12 mouse cellular contexts compared by ENCODE assay signal in the genomic region with DNA sequence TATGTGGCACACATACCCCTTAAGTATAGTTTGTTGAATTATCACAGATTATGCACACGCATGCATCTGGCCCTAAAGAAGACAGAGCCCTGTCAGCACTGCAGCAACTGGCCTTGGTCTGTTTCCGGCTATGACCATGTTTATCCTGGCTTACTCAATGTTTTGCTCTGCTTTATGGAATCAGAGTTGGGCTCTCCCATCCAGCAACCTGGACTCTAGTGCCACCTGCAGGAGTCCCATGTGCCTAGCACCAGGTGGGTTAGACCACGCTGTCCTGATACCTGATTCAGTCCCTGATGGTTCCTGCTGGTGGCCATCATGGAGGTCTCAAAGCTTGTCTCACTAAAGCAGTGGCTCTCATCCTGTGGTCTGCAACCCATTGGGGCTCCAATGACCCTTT.
DNase-seq lines count a peak whose midpoint lies in the region; ATAC-seq and TF ChIP-seq lines count a peak whose summit lies in the region.
"Had no signal": no experiment of that assay in that cellular context is flagged by ENCODE, and none has a peak within 500 bp of the region (broad histone marks: within the 10 kb centered on the region; RNA-seq: fewer than 3 reads in every experiment).

No protein-coding gene starts in this region.

- no peak overlapping the region for H3K27ac ChIP-seq in forebrain, postnatal 0 days (ENCODE audit: low read depth, low read length)
- H3K27ac ChIP-seq in forebrain, embryonic 10.5 days, result no peak overlapping the region
- no peak overlapping the region for H3K27ac ChIP-seq in ES-E14 (ENCODE audit: insufficient read depth, low read depth, low read length, poor library complexity, severe bottlenecking)
- H3K27ac ChIP-seq in lung, embryonic 14.5 days (ENCODE audit: low read depth), result no peak overlapping the region
- H3K27ac ChIP-seq: embryonic facial prominence, embryonic 13.5 days; hindbrain, embryonic 12.5 days; neural tube, embryonic 12.5 days had no signal

- H3K4me3 ChIP-seq in forebrain, postnatal 0 days (ENCODE audit: low read depth, low read length), result no peak overlapping the region
- H3K4me3 ChIP-seq in forebrain, embryonic 10.5 days, result no peak overlapping the region
- H3K4me3 ChIP-seq in lung, adult 2 months (replicated peaks; ENCODE audit: extremely low read depth, low read depth, low read length), result no peak overlapping the region
- no peak overlapping the region for H3K4me3 ChIP-seq in ES-E14 (ENCODE audit: insufficient read depth in 1 of 2, low read depth in 1 of 2, low read length in 2 of 2, poor library complexity in 1 of 2, severe bottlenecking in 1 of 2)
- H3K4me3 ChIP-seq in lung, embryonic 14.5 days (ENCODE audit: low read depth, low read length), result no peak overlapping the region
- H3K4me3 ChIP-seq: embryonic facial prominence, embryonic 13.5 days; hindbrain, embryonic 12.5 days; neural tube, embryonic 12.5 days had no signal

- peak; percentile 47 for TF ChIP-seq CTCF in forebrain, postnatal 0 days (IDR thresholded peaks at IDR 0.05; ENCODE audit: low read depth)
- TF ChIP-seq CTCF in lung, adult 2 months (IDR thresholded peaks at IDR 0.05; ENCODE audit: insufficient read depth, low read length), result peak; percentile 54
- peak; percentile 41; the same call in 1 of the 2 replicates for TF ChIP-seq CTCF in lung, embryonic 14.5 days (IDR thresholded peaks at IDR 0.05; ENCODE audit: low read depth)

- H3K36me3 ChIP-seq in forebrain, postnatal 0 days (ENCODE audit: insufficient read depth), result no peaks in the 10 kb centered on the region
- no peaks in the 10 kb centered on the region for H3K36me3 ChIP-seq in forebrain, embryonic 10.5 days (replicated peaks)
- H3K36me3 ChIP-seq in ES-E14 (ENCODE audit: control insufficient read depth, insufficient read depth, low read length, poor library complexity, severe bottlenecking), result no peaks in the 10 kb centered on the region
- no peaks in the 10 kb centered on the region for H3K36me3 ChIP-seq in lung, embryonic 14.5 days (ENCODE audit: insufficient read depth)
- H3K36me3 ChIP-seq: embryonic facial prominence, embryonic 13.5 days; hindbrain, embryonic 12.5 days; neural tube, embryonic 12.5 days had no signal

- in situ Hi-C loops in ES-E14 (cut with MboI; ENCODE audit: low sequenced_read_pairs in 2 of 2, unreplicated experiment in 2 of 2), result no loop called here

- H3K9me3 ChIP-seq in forebrain, postnatal 0 days (ENCODE audit: low read length), result no peaks in the 10 kb centered on the region
- H3K9me3 ChIP-seq in forebrain, embryonic 10.5 days, result no peaks in the 10 kb centered on the region
- no peaks in the 10 kb centered on the region for H3K9me3 ChIP-seq in ES-E14 (ENCODE audit: control insufficient read depth, insufficient read depth, low read depth, low read length)
- H3K9me3 ChIP-seq in lung, embryonic 14.5 days (ENCODE audit: low read depth, low read length), result no peaks in the 10 kb centered on the region
- H3K9me3 ChIP-seq: embryonic facial prominence, embryonic 13.5 days; neural tube, embryonic 12.5 days had no signal

- H3K4me2 ChIP-seq in forebrain, postnatal 0 days (ENCODE audit: low read depth), result no peak overlapping the region
- no peak overlapping the region for H3K4me2 ChIP-seq in lung, embryonic 14.5 days
- H3K4me2 ChIP-seq: embryonic facial prominence, embryonic 13.5 days; hindbrain, embryonic 12.5 days; neural tube, embryonic 12.5 days had no signal

- no peaks in the 10 kb centered on the region for H3K27me3 ChIP-seq in forebrain, postnatal 0 days (ENCODE audit: insufficient read depth, low read length)
- no peaks in the 10 kb centered on the region for H3K27me3 ChIP-seq in forebrain, embryonic 10.5 days (ENCODE audit: poor library complexity, severe bottlenecking)
- no peaks in the 10 kb centered on the region for H3K27me3 ChIP-seq in lung, embryonic 14.5 days (ENCODE audit: insufficient read depth, low read length)
- H3K27me3 ChIP-seq: embryonic facial prominence, embryonic 13.5 days; hindbrain, embryonic 12.5 days; neural tube, embryonic 12.5 days had no signal

- TF ChIP-seq POLR2A in lung, adult 2 months (IDR thresholded peaks at IDR 0.05; ENCODE audit: borderline replicate concordance, extremely low read depth, low read depth, low read length), result no peak

- no peak for ATAC-seq in forebrain, postnatal 0 days
- no peak for ATAC-seq in lung, embryonic 14.5 days (ENCODE audit: insufficient read depth)

- no peak overlapping the region for H3K9ac ChIP-seq in forebrain, postnatal 0 days
- no peak overlapping the region for H3K9ac ChIP-seq in ES-E14 (ENCODE audit: insufficient read depth, low read depth, low read length, poor library complexity, severe bottlenecking)
- H3K9ac ChIP-seq in lung, embryonic 14.5 days, result no peak overlapping the region
- H3K9ac ChIP-seq: embryonic facial prominence, embryonic 13.5 days; hindbrain, embryonic 12.5 days; neural tube, embryonic 12.5 days had no signal

- DNase-seq in forebrain, postnatal 0 days, result no peak
- DNase-seq in forebrain, embryonic 10.5 days (ENCODE audit: extremely low spot score, low spot score), result no peak
- no peak for DNase-seq in lung, adult 2 months
- DNase-seq in lung, adult 18-20 months, result no peak
- DNase-seq in ES-E14 (ENCODE audit: low read depth, low spot score), result peak; percentile 13
- DNase-seq in lung, embryonic 14.5 days, result no peak
- no peak for DNase-seq in cerebellum, adult 9-10 months
- no peak for DNase-seq in embryo, embryonic 10 days (ENCODE audit: low spot score)
- DNase-seq: gastrocnemius, postnatal 10 days had no signal

- no peaks in the 10 kb centered on the region for H3K4me1 ChIP-seq in forebrain, postnatal 0 days (ENCODE audit: insufficient read depth)
- peaks cover 4% of the 10 kb centered on the region; the same call in 1 of the 2 replicates for H3K4me1 ChIP-seq in forebrain, embryonic 10.5 days
- no peaks in the 10 kb centered on the region for H3K4me1 ChIP-seq in lung, adult 2 months (ENCODE audit: control insufficient read depth, insufficient read depth, low read length)
- H3K4me1 ChIP-seq in ES-E14 (ENCODE audit: control insufficient read depth in 2 of 2, insufficient read depth in 2 of 2, low read length in 2 of 2, poor library complexity in 1 of 2), result no peaks in the 10 kb centered on the region
- no peaks in the 10 kb centered on the region for H3K4me1 ChIP-seq in lung, embryonic 14.5 days (ENCODE audit: insufficient read depth)
- H3K4me1 ChIP-seq: hindbrain, embryonic 12.5 days; neural tube, embryonic 12.5 days had no signal

- 71% methylated on average over 3 of the region's 3 CpGs for WGBS in forebrain, postnatal 0 days
- 69% methylated on average over 3 of the region's 3 CpGs for WGBS in forebrain, embryonic 10.5 days
- 68% methylated on average over 3 of the region's 3 CpGs for WGBS in lung, adult 2 months
- 51% methylated on average over 3 of the region's 3 CpGs for WGBS in lung, embryonic 14.5 days

TF ChIP-seq in ES-E14, 5 proteins besides CTCF, POLR2A, EP300 and RAD21:
- TF ChIP-seq HCFC1 (IDR thresholded peaks at IDR 0.05; ENCODE audit: borderline replicate concordance, insufficient read depth, low read length) (no peak), ZNF384 (IDR thresholded peaks at IDR 0.05; ENCODE audit: low read depth, low read length) (no peak), MAFK (IDR thresholded peaks at IDR 0.05; ENCODE audit: insufficient read depth, low read depth, low read length) (no peak), ZC3H11A (IDR thresholded peaks at IDR 0.05; ENCODE audit: borderline replicate concordance, low read depth, low read length) (peak; percentile 29; the same call in 1 of the 2 replicates)
TF ChIP-seq in ES-E14: peak in this region for 1.
